ENCODE assay signal across 8 mouse cellular contexts in the genomic region with DNA sequence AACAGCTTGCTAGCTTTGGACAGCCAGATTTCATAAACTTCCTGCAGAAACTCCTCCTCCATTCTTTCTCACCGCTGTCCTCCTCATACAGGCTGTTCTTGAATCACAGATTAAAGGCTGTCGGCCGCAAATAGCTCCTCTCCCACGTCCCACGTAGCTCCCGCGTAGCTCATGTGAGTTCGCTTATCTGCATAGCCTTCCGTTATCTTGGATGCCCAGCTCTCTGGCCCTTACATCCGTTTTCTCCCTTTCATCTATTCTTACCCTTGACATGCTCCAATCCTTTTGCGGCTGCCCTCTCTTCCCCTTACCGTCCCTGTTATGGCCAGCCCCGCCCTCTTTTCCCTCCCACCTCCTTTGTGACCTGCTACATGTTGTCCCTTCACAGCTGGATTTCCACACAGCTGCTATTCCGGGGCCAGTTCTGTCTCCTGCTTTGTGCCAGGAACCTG. TPM values are rescaled to one million over a fixed set of nuclear protein-coding genes. Genes with fewer than 3 reads are reported as not detected.
A peak's percentile ranks its signal among the peaks of the same experiment; 100 is the strongest.
DNase-seq lines count a peak whose midpoint lies in the region; ATAC-seq and TF ChIP-seq lines count a peak whose summit lies in the region.

No protein-coding gene starts in this region.

- H3K27ac ChIP-seq in forebrain, embryonic 11.5 days (ENCODE audit: low read depth, low read length), result no peak overlapping the region
- H3K27ac ChIP-seq in forebrain, embryonic 15.5 days (replicated peaks), result no peak overlapping the region
- H3K27ac ChIP-seq in heart, embryonic 13.5 days (replicated peaks), result peak overlapping the region; percentile 82
- no peak overlapping the region for H3K27ac ChIP-seq in limb, embryonic 12.5 days
- H3K27ac ChIP-seq in midbrain, embryonic 13.5 days, result no peak overlapping the region
- H3K27ac ChIP-seq in thymus, adult 2 months (ENCODE audit: control insufficient read depth, insufficient read depth, low read length), result no peak overlapping the region

- no peaks in the 10 kb centered on the region for H3K36me3 ChIP-seq in forebrain, embryonic 11.5 days (ENCODE audit: control insufficient read depth, insufficient read depth, low read length)
- H3K36me3 ChIP-seq in forebrain, embryonic 15.5 days, result no peaks in the 10 kb centered on the region
- no peaks in the 10 kb centered on the region for H3K36me3 ChIP-seq in heart, embryonic 13.5 days
- no peaks in the 10 kb centered on the region for H3K36me3 ChIP-seq in limb, embryonic 12.5 days
- H3K36me3 ChIP-seq in midbrain, embryonic 13.5 days, result no peaks in the 10 kb centered on the region
- H3K36me3 ChIP-seq in thymus, adult 2 months (ENCODE audit: control insufficient read depth, insufficient read depth, low read length), result no peaks in the 10 kb centered on the region

- peak overlapping the region; percentile 28; the same call in 1 of the 2 replicates for H3K4me2 ChIP-seq in forebrain, embryonic 11.5 days (ENCODE audit: low read depth, low read length, severe bottlenecking)
- H3K4me2 ChIP-seq in forebrain, embryonic 15.5 days (replicated peaks), result no peak overlapping the region
- peak overlapping the region; percentile 69 for H3K4me2 ChIP-seq in heart, embryonic 13.5 days
- H3K4me2 ChIP-seq in limb, embryonic 12.5 days, result peak overlapping the region; percentile 47
- H3K4me2 ChIP-seq in midbrain, embryonic 13.5 days (replicated peaks), result peak overlapping the region; percentile 30

- H3K27me3 ChIP-seq in forebrain, embryonic 11.5 days (ENCODE audit: control insufficient read depth, insufficient read depth, low read length), result no peaks in the 10 kb centered on the region
- H3K27me3 ChIP-seq in forebrain, embryonic 15.5 days, result no peaks in the 10 kb centered on the region
- no peaks in the 10 kb centered on the region for H3K27me3 ChIP-seq in heart, embryonic 13.5 days (replicated peaks)
- H3K27me3 ChIP-seq in limb, embryonic 12.5 days, result peaks cover 14% of the 10 kb centered on the region; the same call in 1 of the 2 replicates
- no peaks in the 10 kb centered on the region for H3K27me3 ChIP-seq in midbrain, embryonic 13.5 days
- no peaks in the 10 kb centered on the region for H3K27me3 ChIP-seq in thymus, adult 2 months (ENCODE audit: control insufficient read depth, insufficient read depth, low read length)

- H3K4me3 ChIP-seq in forebrain, embryonic 11.5 days (ENCODE audit: low read depth, low read length), result no peak overlapping the region
- no peak overlapping the region for H3K4me3 ChIP-seq in forebrain, embryonic 15.5 days
- H3K4me3 ChIP-seq in heart, embryonic 13.5 days, result peak overlapping the region; percentile 46
- H3K4me3 ChIP-seq in limb, embryonic 12.5 days (replicated peaks), result 0 out of 2 replicates have a peak overlapping the region, but pooled peaks have one; percentile 12
- no peak overlapping the region for H3K4me3 ChIP-seq in midbrain, embryonic 13.5 days (replicated peaks)
- no peak overlapping the region for H3K4me3 ChIP-seq in thymus, adult 2 months (ENCODE audit: control insufficient read depth, insufficient read depth, low read length)

- no peak for TF ChIP-seq CTCF in thymus, adult 2 months (IDR thresholded peaks at IDR 0.05; ENCODE audit: borderline replicate concordance, control insufficient read depth, extremely low read depth, insufficient read depth, low read length, poor library complexity)

- H3K9ac ChIP-seq in forebrain, embryonic 11.5 days (ENCODE audit: low read length), result no peak overlapping the region; the same call in 1 of the 2 replicates
- no peak overlapping the region for H3K9ac ChIP-seq in forebrain, embryonic 15.5 days (replicated peaks)
- peak overlapping the region; percentile 66 for H3K9ac ChIP-seq in heart, embryonic 13.5 days
- no peak overlapping the region for H3K9ac ChIP-seq in limb, embryonic 12.5 days (replicated peaks)
- H3K9ac ChIP-seq in midbrain, embryonic 13.5 days (replicated peaks), result no peak overlapping the region

- 24% methylated on average over 14 of the region's 14 CpGs for WGBS in forebrain, embryonic 11.5 days
- WGBS in forebrain, embryonic 15.5 days, result 10% methylated on average over 14 of the region's 14 CpGs
- under 1% methylated on average over 14 of the region's 14 CpGs for WGBS in heart, embryonic 13.5 days
- WGBS in limb, embryonic 12.5 days, result 7% methylated on average over 14 of the region's 14 CpGs
- WGBS in midbrain, embryonic 13.5 days, result 13% methylated on average over 14 of the region's 14 CpGs
- WGBS in thymus, adult 2 months, result 4% methylated on average over 14 of the region's 14 CpGs

- no peak for TF ChIP-seq POLR2A in thymus, adult 2 months (IDR thresholded peaks at IDR 0.05; ENCODE audit: control insufficient read depth, extremely low read depth, insufficient read depth, low read length, poor library complexity)

- H3K4me1 ChIP-seq in forebrain, embryonic 11.5 days (replicated peaks; ENCODE audit: control insufficient read depth, insufficient read depth, low read length), result no peaks in the 10 kb centered on the region
- no peaks in the 10 kb centered on the region for H3K4me1 ChIP-seq in forebrain, embryonic 15.5 days
- peaks cover 60% of the 10 kb centered on the region for H3K4me1 ChIP-seq in heart, embryonic 13.5 days
- H3K4me1 ChIP-seq in limb, embryonic 12.5 days (replicated peaks), result peaks cover 7% of the 10 kb centered on the region
- peaks cover 4% of the 10 kb centered on the region for H3K4me1 ChIP-seq in midbrain, embryonic 13.5 days (replicated peaks)
- peaks cover 16% of the 10 kb centered on the region for H3K4me1 ChIP-seq in thymus, adult 2 months (replicated peaks; ENCODE audit: control insufficient read depth, insufficient read depth, low read length)

- no peaks in the 10 kb centered on the region for H3K9me3 ChIP-seq in forebrain, embryonic 11.5 days (ENCODE audit: control insufficient read depth, low read length)
- no peaks in the 10 kb centered on the region for H3K9me3 ChIP-seq in forebrain, embryonic 15.5 days
- no peaks in the 10 kb centered on the region for H3K9me3 ChIP-seq in heart, embryonic 13.5 days
- H3K9me3 ChIP-seq in limb, embryonic 12.5 days, result no peaks in the 10 kb centered on the region
- no peaks in the 10 kb centered on the region for H3K9me3 ChIP-seq in midbrain, embryonic 13.5 days

- no peak for DNase-seq in forebrain, embryonic 11.5 days (ENCODE audit: low spot score)
- DNase-seq in c-Kit-positive CD71-negative TER-119-negative erythroid progenitor cells, embryonic 14.5 days (ENCODE audit: low read depth), result peak; percentile 68
- peak; percentile 39 for DNase-seq in yolk sac, embryonic 10.5 days (ENCODE audit: low spot score)
- no peak for DNase-seq in thymus, adult 2 months

- ATAC-seq in forebrain, embryonic 11.5 days (replicated peaks; ENCODE audit: low FRiP score), result no peak
- no peak for ATAC-seq in forebrain, embryonic 15.5 days (replicated peaks)
- ATAC-seq in heart, embryonic 13.5 days (ENCODE audit: extremely low read depth, insufficient number of reproducible peaks, low FRiP score, low TSS enrichment), result peak; percentile 38; the same call in 1 of the 2 replicates
- ATAC-seq in limb, embryonic 12.5 days (ENCODE audit: insufficient number of reproducible peaks, insufficient read depth, low FRiP score, low TSS enrichment, low read depth), result no peak
- ATAC-seq in midbrain, embryonic 13.5 days, result no peak

RNA-seq across cellular contexts. Expression of gene Tbc1d7, which starts 20.5 kb away (rescaled TPM):
- polyA plus RNA-seq in forebrain, embryonic 11.5 days (2014; fragmentation: Nextera tagmentation; extraction: Ambion mirVana), result 70.0 and 74.7 TPM in 2 replicates
- 79.1 and 79.9 TPM in 2 replicates for polyA plus RNA-seq in forebrain, embryonic 15.5 days (2015; fragmentation: Nextera tagmentation; extraction: Ambion mirVana)
- polyA plus RNA-seq in heart, embryonic 13.5 days (2015; fragmentation: Nextera tagmentation; extraction: Ambion mirVana), result 55.9 and 60.9 TPM in 2 replicates
- polyA plus RNA-seq in limb, embryonic 12.5 days (2016; fragmentation: Nextera tagmentation; extraction: Ambion mirVana), result 64.1 and 67.1 TPM in 2 replicates
- polyA plus RNA-seq in midbrain, embryonic 13.5 days (2015; fragmentation: Nextera tagmentation; extraction: Ambion mirVana), result 87.6 and 101 TPM in 2 replicates
- polyA plus RNA-seq in thymus, adult 2 months (2012; rRNA removed), result 8.6 and 14.5 TPM in 2 replicates

Comparison
In these comparisons a context has a peak if more than half of its experiments do, and no peak if none do; other contexts are left out.
1. DNase-seq: peak in c-Kit-positive CD71-negative TER-119-negative erythroid progenitor cells, embryonic 14.5 days (single experiment) and yolk sac, embryonic 10.5 days (single experiment); none in forebrain, embryonic 11.5 days (single experiment) and thymus, adult 2 months (single experiment).
2. H3K4me3 ChIP-seq: peak in heart, embryonic 13.5 days (single experiment) and limb, embryonic 12.5 days (single experiment); none in forebrain, embryonic 11.5 days (single experiment), forebrain, embryonic 15.5 days (single experiment), midbrain, embryonic 13.5 days (single experiment) and thymus, adult 2 months (single experiment).